Mouse (Mus musculus) macrophage (primary cell): ENCODE results near the gene Arhgap42. TPM values are rescaled to one million over a fixed set of nuclear protein-coding genes. Genes with fewer than 3 reads are reported as not detected.

Experiments
- H3K27ac ChIP-seq: fragments of 350-480 bp; formaldehyde crosslinking; 2 replicates; pipeline ENCODE4 v1.9.0; 2021
- H3K36me3 ChIP-seq: fragments of 350-480 bp; formaldehyde crosslinking; 2 replicates; pipeline ENCODE4 v1.9.0; 2021; ENCODE audit errors: inconsistent target
- H3K4me3 ChIP-seq: fragments of 350-480 bp; formaldehyde crosslinking; 2 replicates; pipeline ENCODE4 v1.9.0; 2021; ENCODE audit errors: inconsistent target
- H3K79me2 ChIP-seq: fragments of 350-480 bp; formaldehyde crosslinking; 2 replicates; pipeline ENCODE4 v1.9.0; 2021; ENCODE audit errors: inconsistent target
- WGBS: methylation state at CpG from one replicate; pipeline ENCODE4 v1.1.7; 2026; ENCODE audit warnings: inconsistent platforms; ENCODE audit not compliant: missing documents; 5-methylcytosine and 5-hydroxymethylcytosine counted together
- polyA plus RNA-seq: library from polyadenylated mRNA; stranded (reverse); fragments of 250-400 nt; gene quantifications from 3 replicates; pipeline ENCODE4 v1.2.4, GENCODE M21; 2018; ENCODE audit warnings: inconsistent platforms

Gene Arhgap42
- polyA plus RNA-seq, 1 experiment from 2014 or later = not detected

GRCm38 (mm10) chr9:8964512-8965133, 274.3 kb downstream of the Arhgap42 start:
- H3K27ac ChIP-seq = no peak overlapping the region
- 63% methylated on average over 8 of the region's 8 CpGs for WGBS
- no peaks in the 10 kb centered on the region for H3K36me3 ChIP-seq
- H3K79me2 ChIP-seq = no peaks in the 10 kb centered on the region
- no peak overlapping the region for H3K4me3 ChIP-seq

DNA sequence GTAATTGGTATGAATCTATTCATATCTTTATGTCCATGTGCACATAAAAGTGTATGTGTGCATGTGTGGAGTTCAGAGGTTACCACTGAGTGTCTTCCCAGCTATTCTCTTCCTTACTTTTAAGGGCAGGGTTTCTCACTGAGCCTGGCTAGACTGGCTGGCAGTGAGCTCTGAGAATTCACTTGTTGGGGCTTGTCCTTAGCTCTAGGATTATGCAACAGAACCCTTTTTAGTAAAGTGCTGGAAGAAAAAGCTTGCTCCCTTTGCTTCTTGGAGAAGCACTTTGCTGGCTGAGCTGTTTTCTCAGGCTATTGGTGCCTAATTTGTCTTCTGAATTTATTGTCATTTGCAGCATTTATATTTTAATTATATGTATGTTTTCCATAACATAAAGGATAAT, 285.6 kb downstream of the Arhgap42 start:
- H3K36me3 ChIP-seq = no peaks in the 10 kb centered on the region
- H3K27ac ChIP-seq = no peak overlapping the region
- H3K4me3 ChIP-seq = no peak overlapping the region
- no peaks in the 10 kb centered on the region for H3K79me2 ChIP-seq
